Mouse (Mus musculus) heart, adult 18-20 months (tissue): ENCODE data around the gene Ptprn2. TPM values are rescaled to one million over a fixed set of nuclear protein-coding genes. Genes with fewer than 3 reads are reported as not detected.

ENCODE experiments used
- DNase-seq, 2 experiments: peaks; one replicate each; pipeline ENCODE4 v3.0.0; 2021 to 2022; ENCODE audit warnings: mixed read lengths in 1 of 2
- total RNA-seq, 2 experiments: library from RNA; stranded (reverse); gene quantifications; 2 replicates each; pipeline ENCODE4 v1.2.3; 2021

Gene Ptprn2
- total RNA-seq, 2 experiments from 2014 or later = 0.07 to 0.18 TPM

GRCm38 (mm10) chr12:116896651-116897050 lies 411.1 kb downstream of the Ptprn2 start:
- DNase-seq = no peak

GRCm38 (mm10) chr12:116901773-116902172 lies 416.3 kb downstream of the Ptprn2 start:
- DNase-seq = no peak

GRCm38 (mm10) chr12:116907424-116907823 lies 421.9 kb downstream of the Ptprn2 start:
- no peak for DNase-seq

GRCm38 (mm10) chr12:116908668-116909067 lies 423.1 kb downstream of the Ptprn2 start:
- DNase-seq = no peak

GRCm38 (mm10) chr12:116916776-116917175 lies 431.3 kb downstream of the Ptprn2 start:
- DNase-seq = no peak

GRCm38 (mm10) chr12:116919185-116919584 lies 433.7 kb downstream of the Ptprn2 start:
- no peak for DNase-seq

- DNase-seq = no peak
Observed at GRCm38 (mm10) chr12:116919691-116920526, 434.4 kb downstream of the Ptprn2 start.

GRCm38 (mm10) chr12:116927115-116927514 lies 441.6 kb downstream of the Ptprn2 start:
- DNase-seq = no peak

GRCm38 (mm10) chr12:116927516-116927915 lies 442.0 kb downstream of the Ptprn2 start:
- no peak for DNase-seq

- DNase-seq = no peak
Observed at GRCm38 (mm10) chr12:116938158-116938854, 452.8 kb downstream of the Ptprn2 start.

- no peak for DNase-seq
Observed at GRCm38 (mm10) chr12:116943883-116944282, 458.4 kb downstream of the Ptprn2 start.

- no peak for DNase-seq
Observed at GRCm38 (mm10) chr12:116948151-116948928, 462.8 kb downstream of the Ptprn2 start.

GRCm38 (mm10) chr12:116949726-116950125 lies 464.2 kb downstream of the Ptprn2 start:
- no peak for DNase-seq

GRCm38 (mm10) chr12:116952452-116953205 lies 467.1 kb downstream of the Ptprn2 start:
- DNase-seq = no peak

GRCm38 (mm10) chr12:116959164-116959563 lies 473.6 kb downstream of the Ptprn2 start:
- DNase-seq = no peak

GRCm38 (mm10) chr12:116963906-116964305 lies 478.4 kb downstream of the Ptprn2 start:
- no peak for DNase-seq

GRCm38 (mm10) chr12:116968215-116968939 lies 482.9 kb downstream of the Ptprn2 start:
- DNase-seq = no peak

GRCm38 (mm10) chr12:116975547-116975946 lies 490.0 kb downstream of the Ptprn2 start:
- no peak for DNase-seq

- DNase-seq = no peak
Observed at GRCm38 (mm10) chr12:116976981-116977380, 491.5 kb downstream of the Ptprn2 start.

GRCm38 (mm10) chr12:116978201-116978600 lies 492.7 kb downstream of the Ptprn2 start:
- no peak for DNase-seq

- no peak for DNase-seq
Observed at GRCm38 (mm10) chr12:116981315-116981714, 495.8 kb downstream of the Ptprn2 start.
